Mouse (Mus musculus) liver, postnatal 0 days (tissue): ENCODE measurements at regions not wholly inside any gene's neighbourhood (a gene's known extent, or its start where the extent isn't known, plus 50 kb on each side); places are given as distances from the start of the nearest gene placed in this dataset.

Experiments used
- CTCF ChIP-seq: sonication (generic); IDR thresholded peaks from 2 replicates; pipeline ENCODE4 v1.5.1; 2016; ENCODE audit warnings: antibody characterized with exemption, low read depth
- EP300 ChIP-seq: IDR thresholded peaks from 2 replicates; pipeline ENCODE4 v1.6.1; 2016; ENCODE audit warnings: antibody characterized with exemption, low read depth, mild to moderate bottlenecking

DNA sequence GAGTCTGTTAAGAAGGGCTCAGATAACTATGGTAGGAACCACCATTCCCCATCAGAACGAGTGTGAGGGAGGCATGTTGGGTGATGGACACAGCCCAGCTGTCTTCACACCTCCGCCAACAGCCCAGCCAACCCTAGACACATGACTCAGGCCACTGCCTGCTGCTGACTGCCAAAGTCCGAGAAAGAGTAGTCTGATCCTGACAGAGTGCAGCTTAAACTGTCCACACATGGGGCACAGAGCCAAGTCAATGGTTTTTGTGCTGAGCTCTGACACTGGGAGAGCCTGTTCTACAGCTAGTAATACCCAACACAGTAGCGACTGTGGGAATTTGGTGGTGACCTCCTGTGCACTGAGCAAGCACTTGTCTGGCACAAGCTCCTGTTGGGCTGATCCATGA lies 176.4 kb downstream of the Cdh26 start:
- TF ChIP-seq CTCF = no peak
- no peak for TF ChIP-seq EP300
